Mouse (Mus musculus) heart, postnatal 0 days (tissue): ENCODE results near the gene Krr1.

Source experiments
- CTCF ChIP-seq: IDR thresholded peaks from 2 replicates; pipeline ENCODE4 v1.5.1; 2016; ENCODE audit warnings: antibody characterized with exemption, control low read depth, low read depth
- EP300 ChIP-seq: IDR thresholded peaks from 2 replicates; pipeline ENCODE4 v1.6.1; 2016; ENCODE audit warnings: antibody characterized with exemption, low read depth

DNA sequence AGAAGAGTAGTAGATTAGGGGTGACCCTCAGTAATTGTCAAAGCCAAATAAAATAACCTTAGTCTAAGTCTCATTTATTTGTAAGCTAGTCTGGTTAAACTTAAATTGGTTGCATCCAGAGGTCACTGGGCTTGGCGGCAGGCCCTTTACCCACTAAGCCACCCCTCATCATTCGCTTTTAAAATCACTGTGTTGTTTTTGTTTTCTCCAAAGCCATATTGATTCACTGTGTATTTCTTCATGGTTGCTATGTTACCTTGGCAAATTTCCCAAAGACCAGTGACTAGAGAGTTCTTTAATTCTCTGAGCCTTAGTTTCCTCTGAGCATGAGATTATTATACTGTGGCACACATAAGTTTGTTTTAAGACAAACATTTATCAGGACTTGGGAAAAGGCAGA is 37.3 kb upstream of the Krr1 start:
- no peak for TF ChIP-seq EP300
- TF ChIP-seq CTCF: no peak
